Mouse (Mus musculus) ES-E14 (cell line): ENCODE results near the gene Mcl1. TPM values are rescaled to one million over a fixed set of nuclear protein-coding genes. Genes with fewer than 3 reads are reported as not detected.
A peak's percentile ranks its signal among the peaks of the same experiment; 100 is the strongest.

Experiments
- DNase-seq: peaks from one replicate; pipeline ENCODE4 v3.0.0-alpha.2; 2013; ENCODE audit warnings: low read depth, low spot score
- H3K27ac ChIP-seq: 2 replicates; pipeline ENCODE4 v1.5.1; 2012; ENCODE audit warnings: low read depth, mild to moderate bottlenecking, low read length, moderate library complexity, mixed read lengths; ENCODE audit not compliant: poor library complexity, insufficient read depth, severe bottlenecking
- H3K36me3 ChIP-seq: 2 replicates; pipeline ENCODE4 v1.6.1; 2012; ENCODE audit warnings: mild to moderate bottlenecking, low read length, moderate library complexity, mixed read lengths; ENCODE audit not compliant: control insufficient read depth, poor library complexity, insufficient read depth, severe bottlenecking
- H3K4me1 ChIP-seq, 2 experiments: fragments of 150-350 bp in 1 of 2; sonication (generic) in 1 of 2; 2 replicates each; pipeline ENCODE4 v1.6.1; 2012; ENCODE audit warnings: low read length in 2 of 2, mild to moderate bottlenecking in 1 of 2, mixed read lengths in 1 of 2; ENCODE audit not compliant: control insufficient read depth in 2 of 2, insufficient read depth in 2 of 2, poor library complexity in 1 of 2
- H3K4me3 ChIP-seq, 2 experiments: fragments of 150-350 bp in 1 of 2; sonication (generic) in 1 of 2; 2 replicates each; pipeline ENCODE4 v1.5.1; 2012; ENCODE audit warnings: low read length in 2 of 2, low read depth in 1 of 2, mild to moderate bottlenecking in 1 of 2, mixed read lengths in 1 of 2; ENCODE audit not compliant: insufficient read depth in 1 of 2, poor library complexity in 1 of 2, severe bottlenecking in 1 of 2
- H3K9ac ChIP-seq: 2 replicates; pipeline ENCODE4 v1.6.1; 2012; ENCODE audit warnings: low read depth, mild to moderate bottlenecking, low read length, mixed read lengths; ENCODE audit not compliant: poor library complexity, insufficient read depth, severe bottlenecking
- H3K9me3 ChIP-seq: fragments of 150-350 bp; sonication (generic); 2 replicates; pipeline ENCODE4 v1.6.1; 2012; ENCODE audit warnings: low read depth, mild to moderate bottlenecking, low read length; ENCODE audit not compliant: control insufficient read depth, insufficient read depth
- CHD2 ChIP-seq: IDR thresholded peaks from 2 replicates; pipeline ENCODE4 v1.6.1; 2014; ENCODE audit warnings: mild to moderate bottlenecking, low read depth, low read length, inconsistent platforms
- HCFC1 ChIP-seq: IDR thresholded peaks from 2 replicates; pipeline ENCODE4 v1.6.1; 2012; ENCODE audit warnings: low read length, inconsistent platforms, borderline replicate concordance; ENCODE audit not compliant: insufficient read depth
- MAFK ChIP-seq: IDR thresholded peaks from 2 replicates; pipeline ENCODE4 v1.6.1; 2014; ENCODE audit warnings: mild to moderate bottlenecking, low read depth, low read length, inconsistent platforms; ENCODE audit not compliant: insufficient read depth
- ZC3H11A ChIP-seq: IDR thresholded peaks from 2 replicates; pipeline ENCODE4 v1.6.1; 2012; ENCODE audit warnings: low read depth, mild to moderate bottlenecking, inconsistent platforms, low read length, borderline replicate concordance
- ZNF384 ChIP-seq: IDR thresholded peaks from 2 replicates; pipeline ENCODE4 v1.6.1; 2012; ENCODE audit warnings: low read depth, low read length, inconsistent platforms
- in situ Hi-C, 2 experiments: fragments of 600-800 bp; cut with MboI; formaldehyde crosslinking; loops; one replicate each; pipeline ENCODE4 v1.15.1; 2025; ENCODE audit warnings: low sequenced_read_pairs in 2 of 2, inconsistent platforms in 1 of 2; ENCODE audit not compliant: unreplicated experiment in 2 of 2
- total RNA-seq: library from RNA; depleted of rRNA; stranded (reverse); fragments of 300-350 nt; gene quantifications from 2 replicates; pipeline ENCODE4 v1.2.3, GENCODE M21; 2012

Mcl1 gene
- total RNA-seq, 1 experiment: 207 TPM

GRCm38 (mm10) chr3:95696360-95696759 is 37.8 kb downstream of the Mcl1 start:
- Histone ChIP-seq H3K4me1 (peaks cover 3 to 17% of the 10 kb centered on the region in 2 experiments; a peak in 3 of 4 replicates), H3K27ac (no peak overlapping the region), H3K9ac (no peak overlapping the region), H3K4me3 (no peak overlapping the region), H3K9me3 (no peaks in the 10 kb centered on the region), H3K36me3 (no peaks in the 10 kb centered on the region)
- TF ChIP-seq ZC3H11A (no peak), ZNF384 (no peak), MAFK (no peak), CHD2 (no peak), HCFC1 (no peak)
- no peak for DNase-seq
- in situ Hi-C loops: no loop called here

DNA sequence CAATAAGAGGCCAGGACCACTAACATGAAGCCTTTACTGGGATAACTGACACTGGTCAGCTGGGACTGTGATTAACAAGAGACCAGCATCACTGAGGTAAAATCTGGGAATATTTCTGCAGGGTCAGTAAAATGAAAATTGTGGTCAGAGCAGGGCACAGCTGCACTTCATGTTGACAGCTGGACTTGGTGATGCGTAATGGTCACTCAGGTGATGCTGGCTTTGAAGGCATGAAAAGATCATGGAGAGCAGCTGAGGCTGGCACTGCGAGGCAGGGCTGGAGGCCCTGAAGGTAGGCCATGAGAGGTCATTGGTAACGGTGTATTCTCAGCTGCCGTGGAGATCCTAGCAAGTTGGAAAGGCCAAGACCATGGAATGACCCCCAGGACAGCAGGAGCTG is 39.7 kb downstream of the Mcl1 start:
- Histone ChIP-seq H3K9ac (no peak overlapping the region), H3K4me1 (peaks cover 5 to 20% of the 10 kb centered on the region in 2 experiments; a peak in 3 of 4 replicates), H3K36me3 (no peaks in the 10 kb centered on the region), H3K4me3 (no peak overlapping the region), H3K27ac (no peak overlapping the region), H3K9me3 (no peaks in the 10 kb centered on the region)
- TF ChIP-seq HCFC1 (no peak), ZNF384 (no peak), MAFK (no peak), ZC3H11A (no peak), CHD2 (no peak)
- DNase-seq: no peak
- in situ Hi-C loops: no loop called here

GRCm38 (mm10) chr3:95700233-95700681 is 41.7 kb downstream of the Mcl1 start:
- no peak overlapping the region for H3K4me3 ChIP-seq
- no peak overlapping the region for H3K9ac ChIP-seq
- in situ Hi-C loops: no loop called here
- no peak overlapping the region for H3K27ac ChIP-seq
- DNase-seq: no peak
- no peak for TF ChIP-seq HCFC1
- no peak for TF ChIP-seq ZNF384
- TF ChIP-seq ZC3H11A: no peak
- TF ChIP-seq MAFK: no peak
- no peak for TF ChIP-seq CHD2
- peaks cover 5 to 22% of the 10 kb centered on the region in 2 experiments; a peak in 3 of 4 replicates for H3K4me1 ChIP-seq
- no peaks in the 10 kb centered on the region for H3K36me3 ChIP-seq
- no peaks in the 10 kb centered on the region for H3K9me3 ChIP-seq

GRCm38 (mm10) chr3:95701085-95701484 is 42.5 kb downstream of the Mcl1 start:
- Histone ChIP-seq H3K4me1 (peaks cover 5 to 22% of the 10 kb centered on the region in 2 experiments; a peak in 3 of 4 replicates), H3K9me3 (no peaks in the 10 kb centered on the region), H3K4me3 (peak overlapping the region in 1 of 2 experiments; percentile 25; a peak in 1 of 4 replicates), H3K36me3 (no peaks in the 10 kb centered on the region), H3K9ac (peak overlapping the region; percentile 53; the same call in 1 of the 2 replicates), H3K27ac (peak overlapping the region; percentile 88; the same call in 1 of the 2 replicates)
- TF ChIP-seq MAFK (no peak), ZNF384 (no peak), CHD2 (no peak), HCFC1 (no peak)
- in situ Hi-C loops: no loop called here
- no peak for DNase-seq
